Mouse (Mus musculus) megakaryocyte, embryonic 14.5 days (primary cell): ENCODE measurements at regions not wholly inside any gene's neighbourhood (a gene's known extent, or its start where the extent isn't known, plus 50 kb on each side); places are given as distances from the start of the nearest gene placed in this dataset.

Experiments used
- FLI1 ChIP-seq: IDR thresholded peaks from 2 replicates; pipeline ENCODE4 v1.6.1; 2012; ENCODE audit warnings: low read length, inconsistent platforms, mixed read lengths
- GATA1 ChIP-seq: IDR thresholded peaks from 3 replicates; pipeline ENCODE4 v1.6.1; 2012; ENCODE audit warnings: mixed read lengths, low read length, inconsistent platforms, borderline replicate concordance

- TF ChIP-seq GATA1 = no peak
- no peak for TF ChIP-seq FLI1
Observed at GRCm38 (mm10) chr2:57473873-57474272, 236.4 kb downstream of the Gpd2 start.
